Mouse (Mus musculus): Measurements from ENCODE around the gene Pcgf3.

The Pcgf3 gene

GRCm38 (mm10) chr5:108554041-108554440 lies 93.0 kb downstream of the Pcgf3 start:
- no peak for DNase-seq (ENCODE audit: low spot score in 2 of 2)

Data from urinary bladder, postnatal 36 days (tissue).